ENCODE assay signal across 27 mouse cellular contexts in genomic region chr2:135800385-135800784, GRCm38 (mm10).
DNase-seq lines count a peak whose midpoint lies in the region; ATAC-seq and TF ChIP-seq lines count a peak whose summit lies in the region.
"Had no signal": no experiment of that assay in that cellular context is flagged by ENCODE, and none has a peak within 500 bp of the region (broad histone marks: within the 10 kb centered on the region; RNA-seq: fewer than 3 reads in every experiment).

No protein-coding gene starts in this region.

- 66% methylated on average over 6 of the region's 6 CpGs for WGBS in embryonic facial prominence, embryonic 14.5 days
- 89% methylated on average over 6 of the region's 6 CpGs for WGBS in embryonic facial prominence, embryonic 10.5 days
- 71% methylated on average over 6 of the region's 6 CpGs for WGBS in hindbrain, embryonic 14.5 days
- WGBS in hindbrain, embryonic 11.5 days: 91% methylated on average over 6 of the region's 6 CpGs
- 52% methylated on average over 6 of the region's 6 CpGs for WGBS in midbrain, embryonic 15.5 days
- 58% methylated on average over 6 of the region's 6 CpGs for WGBS in midbrain, embryonic 13.5 days
- 63% methylated on average over 6 of the region's 6 CpGs for WGBS in midbrain, postnatal 0 days

- DNase-seq in embryonic facial prominence, embryonic 14.5 days (ENCODE audit: low spot score): peak; percentile 24
- no peak for DNase-seq in embryonic facial prominence, embryonic 10.5 days (ENCODE audit: low spot score)
- no peak for DNase-seq in hindbrain, embryonic 14.5 days (ENCODE audit: low spot score)
- no peak for DNase-seq in hindbrain, embryonic 11.5 days (ENCODE audit: low spot score)
- DNase-seq in midbrain, postnatal 0 days (ENCODE audit: low spot score): peak; percentile 37
- DNase-seq: adrenal gland, postnatal 10 days; adrenal gland, postnatal 36 days; B cell, adult 2 months; cerebellum, adult 11 months; cerebellum, adult 2 months; cerebellum, postnatal 10 days; cerebellum, postnatal 36 days; gastrocnemius, postnatal 25 days; heart, postnatal 14 days; heart, postnatal 4 days had no signal

- H3K9me3 ChIP-seq in embryonic facial prominence, embryonic 14.5 days (ENCODE audit: control insufficient read depth, low read length): no peaks in the 10 kb centered on the region
- H3K9me3 ChIP-seq in embryonic facial prominence, embryonic 10.5 days: no peaks in the 10 kb centered on the region
- H3K9me3 ChIP-seq in hindbrain, embryonic 14.5 days (ENCODE audit: control insufficient read depth, low read length): no peaks in the 10 kb centered on the region
- H3K9me3 ChIP-seq in hindbrain, embryonic 11.5 days (ENCODE audit: control insufficient read depth, low read length): no peaks in the 10 kb centered on the region
- H3K9me3 ChIP-seq in midbrain, embryonic 15.5 days: no peaks in the 10 kb centered on the region
- no peaks in the 10 kb centered on the region for H3K9me3 ChIP-seq in midbrain, embryonic 13.5 days
- H3K9me3 ChIP-seq in midbrain, postnatal 0 days (ENCODE audit: low read length): no peaks in the 10 kb centered on the region
- H3K9me3 ChIP-seq: embryonic facial prominence, embryonic 12.5 days; forebrain, embryonic 12.5 days; forebrain, embryonic 15.5 days; heart, embryonic 13.5 days; hindbrain, embryonic 13.5 days had no signal

- H3K4me1 ChIP-seq in embryonic facial prominence, embryonic 14.5 days (ENCODE audit: control insufficient read depth, insufficient read depth, low read length): 0 out of 2 replicates have a peak, but pooled peaks cover 10% of the 10 kb centered on the region
- H3K4me1 ChIP-seq in embryonic facial prominence, embryonic 10.5 days: peaks cover 25% of the 10 kb centered on the region
- H3K4me1 ChIP-seq in hindbrain, embryonic 14.5 days (replicated peaks; ENCODE audit: control insufficient read depth, insufficient read depth, low read length): peaks cover 22% of the 10 kb centered on the region
- 0 out of 2 replicates have a peak, but pooled peaks cover 2% of the 10 kb centered on the region for H3K4me1 ChIP-seq in hindbrain, embryonic 11.5 days (replicated peaks; ENCODE audit: control insufficient read depth, insufficient read depth, low read length)
- peaks cover 19% of the 10 kb centered on the region for H3K4me1 ChIP-seq in midbrain, embryonic 15.5 days
- peaks cover 25% of the 10 kb centered on the region for H3K4me1 ChIP-seq in midbrain, embryonic 13.5 days (replicated peaks)
- peaks cover 7% of the 10 kb centered on the region; the same call in 1 of the 2 replicates for H3K4me1 ChIP-seq in midbrain, postnatal 0 days (ENCODE audit: insufficient read depth, low read length)

- no peak overlapping the region for H3K27ac ChIP-seq in embryonic facial prominence, embryonic 14.5 days (replicated peaks; ENCODE audit: low read depth, low read length)
- H3K27ac ChIP-seq in embryonic facial prominence, embryonic 10.5 days (replicated peaks): no peak overlapping the region
- peak overlapping the region; percentile 47; the same call in 1 of the 2 replicates for H3K27ac ChIP-seq in hindbrain, embryonic 14.5 days
- H3K27ac ChIP-seq in hindbrain, embryonic 11.5 days (ENCODE audit: low read depth, low read length): no peak overlapping the region
- peak overlapping the region; percentile 2; the same call in 1 of the 2 replicates for H3K27ac ChIP-seq in midbrain, embryonic 15.5 days
- H3K27ac ChIP-seq in midbrain, embryonic 13.5 days: no peak overlapping the region
- no peak overlapping the region for H3K27ac ChIP-seq in midbrain, postnatal 0 days (ENCODE audit: low read depth, low read length)
- H3K27ac ChIP-seq: embryonic facial prominence, embryonic 12.5 days; forebrain, embryonic 12.5 days; forebrain, embryonic 15.5 days; heart, embryonic 13.5 days had no signal

- no peak for TF ChIP-seq CTCF in midbrain, postnatal 0 days (IDR thresholded peaks at IDR 0.05)

- H3K36me3 ChIP-seq in embryonic facial prominence, embryonic 14.5 days (ENCODE audit: control insufficient read depth, insufficient read depth, low read length): no peaks in the 10 kb centered on the region
- no peaks in the 10 kb centered on the region for H3K36me3 ChIP-seq in embryonic facial prominence, embryonic 10.5 days (replicated peaks)
- no peaks in the 10 kb centered on the region for H3K36me3 ChIP-seq in hindbrain, embryonic 14.5 days (replicated peaks; ENCODE audit: control insufficient read depth, insufficient read depth)
- no peaks in the 10 kb centered on the region for H3K36me3 ChIP-seq in hindbrain, embryonic 11.5 days (ENCODE audit: control insufficient read depth, insufficient read depth, low read length)
- H3K36me3 ChIP-seq in midbrain, embryonic 15.5 days (replicated peaks): no peaks in the 10 kb centered on the region
- H3K36me3 ChIP-seq in midbrain, embryonic 13.5 days: no peaks in the 10 kb centered on the region
- H3K36me3 ChIP-seq in midbrain, postnatal 0 days (ENCODE audit: insufficient read depth, low read length): no peaks in the 10 kb centered on the region
- H3K36me3 ChIP-seq: embryonic facial prominence, embryonic 12.5 days; forebrain, embryonic 12.5 days; forebrain, embryonic 15.5 days; G1E; heart, embryonic 13.5 days; hindbrain, embryonic 13.5 days had no signal

- no peaks in the 10 kb centered on the region for H3K27me3 ChIP-seq in embryonic facial prominence, embryonic 14.5 days (replicated peaks; ENCODE audit: control insufficient read depth, insufficient read depth, low read length)
- H3K27me3 ChIP-seq in embryonic facial prominence, embryonic 10.5 days (replicated peaks; ENCODE audit: low read depth, poor library complexity, severe bottlenecking): no peaks in the 10 kb centered on the region
- no peaks in the 10 kb centered on the region for H3K27me3 ChIP-seq in hindbrain, embryonic 14.5 days (ENCODE audit: control insufficient read depth, insufficient read depth, low read length)
- no peaks in the 10 kb centered on the region for H3K27me3 ChIP-seq in hindbrain, embryonic 11.5 days (ENCODE audit: control insufficient read depth, insufficient read depth, low read length)
- no peaks in the 10 kb centered on the region for H3K27me3 ChIP-seq in midbrain, embryonic 15.5 days (replicated peaks)
- no peaks in the 10 kb centered on the region for H3K27me3 ChIP-seq in midbrain, embryonic 13.5 days
- H3K27me3 ChIP-seq in midbrain, postnatal 0 days (ENCODE audit: insufficient read depth, low read length): no peaks in the 10 kb centered on the region
- H3K27me3 ChIP-seq: CH12.LX; embryonic facial prominence, embryonic 12.5 days; forebrain, embryonic 12.5 days; forebrain, embryonic 15.5 days; heart, embryonic 13.5 days; hindbrain, embryonic 13.5 days; Patski had no signal

- ATAC-seq in embryonic facial prominence, embryonic 14.5 days (ENCODE audit: low read depth): peak; percentile 28; the same call in 1 of the 2 replicates
- no peak for ATAC-seq in hindbrain, embryonic 14.5 days (ENCODE audit: low FRiP score)
- no peak for ATAC-seq in hindbrain, embryonic 11.5 days (ENCODE audit: low FRiP score)
- no peak; the same call in 1 of the 2 replicates for ATAC-seq in midbrain, embryonic 15.5 days (replicated peaks)
- no peak for ATAC-seq in midbrain, embryonic 13.5 days
- ATAC-seq in midbrain, postnatal 0 days (ENCODE audit: low FRiP score): peak; percentile 38; the same call in 1 of the 2 replicates
- ATAC-seq: forebrain, embryonic 15.5 days; intestine, postnatal 0 days; Patski had no signal

- H3K4me3 ChIP-seq in embryonic facial prominence, embryonic 14.5 days (ENCODE audit: low read depth, low read length): no peak overlapping the region
- H3K4me3 ChIP-seq in embryonic facial prominence, embryonic 10.5 days: no peak overlapping the region
- H3K4me3 ChIP-seq in hindbrain, embryonic 14.5 days (replicated peaks; ENCODE audit: low read length): no peak overlapping the region
- no peak overlapping the region for H3K4me3 ChIP-seq in hindbrain, embryonic 11.5 days (ENCODE audit: low read depth, low read length)
- no peak overlapping the region for H3K4me3 ChIP-seq in midbrain, embryonic 15.5 days
- no peak overlapping the region for H3K4me3 ChIP-seq in midbrain, embryonic 13.5 days (replicated peaks)
- H3K4me3 ChIP-seq in midbrain, postnatal 0 days (ENCODE audit: low read depth, low read length): no peak overlapping the region
- H3K4me3 ChIP-seq: embryonic facial prominence, embryonic 12.5 days; erythroblast, embryonic 14.5 days; forebrain, embryonic 12.5 days; forebrain, embryonic 15.5 days; heart, embryonic 13.5 days; hindbrain, embryonic 13.5 days had no signal

- H3K9ac ChIP-seq in embryonic facial prominence, embryonic 14.5 days (ENCODE audit: low read depth, low read length): no peak overlapping the region
- no peak overlapping the region for H3K9ac ChIP-seq in hindbrain, embryonic 14.5 days
- H3K9ac ChIP-seq in hindbrain, embryonic 11.5 days (ENCODE audit: low read depth, low read length): no peak overlapping the region
- no peak overlapping the region for H3K9ac ChIP-seq in midbrain, embryonic 15.5 days
- H3K9ac ChIP-seq in midbrain, embryonic 13.5 days (replicated peaks): no peak overlapping the region
- H3K9ac ChIP-seq in midbrain, postnatal 0 days (replicated peaks; ENCODE audit: low read length, poor library complexity, severe bottlenecking): no peak overlapping the region
- H3K9ac ChIP-seq: embryonic facial prominence, embryonic 12.5 days; forebrain, embryonic 12.5 days; forebrain, embryonic 15.5 days; heart, embryonic 13.5 days; hindbrain, embryonic 13.5 days had no signal

- H3K4me2 ChIP-seq in embryonic facial prominence, embryonic 14.5 days (ENCODE audit: low read depth, low read length): no peak overlapping the region
- H3K4me2 ChIP-seq in hindbrain, embryonic 14.5 days (replicated peaks): no peak overlapping the region
- H3K4me2 ChIP-seq in hindbrain, embryonic 11.5 days (replicated peaks; ENCODE audit: low read depth, low read length): no peak overlapping the region
- H3K4me2 ChIP-seq in midbrain, embryonic 15.5 days: no peak overlapping the region
- H3K4me2 ChIP-seq in midbrain, embryonic 13.5 days (replicated peaks): no peak overlapping the region
- no peak overlapping the region for H3K4me2 ChIP-seq in midbrain, postnatal 0 days (ENCODE audit: low read depth, low read length, poor library complexity, severe bottlenecking)
- H3K4me2 ChIP-seq: embryonic facial prominence, embryonic 12.5 days; forebrain, embryonic 12.5 days; forebrain, embryonic 15.5 days; heart, embryonic 13.5 days; hindbrain, embryonic 13.5 days had no signal

Comparison
In these comparisons a context has a peak if more than half of its experiments do, and no peak if none do; other contexts are left out.
1. ATAC-seq: peak in embryonic facial prominence, embryonic 14.5 days (single experiment) and midbrain, postnatal 0 days (single experiment); none in hindbrain, embryonic 14.5 days (single experiment), hindbrain, embryonic 11.5 days (single experiment), midbrain, embryonic 15.5 days (single experiment) and midbrain, embryonic 13.5 days (single experiment).
2. DNase-seq: peak in embryonic facial prominence, embryonic 14.5 days (single experiment) and midbrain, postnatal 0 days (single experiment); none in embryonic facial prominence, embryonic 10.5 days (single experiment), hindbrain, embryonic 14.5 days (single experiment) and hindbrain, embryonic 11.5 days (single experiment).
3. H3K27ac ChIP-seq: peak in hindbrain, embryonic 14.5 days (single experiment) and midbrain, embryonic 15.5 days (single experiment); none in embryonic facial prominence, embryonic 14.5 days (single experiment), embryonic facial prominence, embryonic 10.5 days (single experiment), hindbrain, embryonic 11.5 days (single experiment), midbrain, embryonic 13.5 days (single experiment) and midbrain, postnatal 0 days (single experiment).